Mouse (Mus musculus): ENCODE results near the gene Tnfrsf25.

DNA sequence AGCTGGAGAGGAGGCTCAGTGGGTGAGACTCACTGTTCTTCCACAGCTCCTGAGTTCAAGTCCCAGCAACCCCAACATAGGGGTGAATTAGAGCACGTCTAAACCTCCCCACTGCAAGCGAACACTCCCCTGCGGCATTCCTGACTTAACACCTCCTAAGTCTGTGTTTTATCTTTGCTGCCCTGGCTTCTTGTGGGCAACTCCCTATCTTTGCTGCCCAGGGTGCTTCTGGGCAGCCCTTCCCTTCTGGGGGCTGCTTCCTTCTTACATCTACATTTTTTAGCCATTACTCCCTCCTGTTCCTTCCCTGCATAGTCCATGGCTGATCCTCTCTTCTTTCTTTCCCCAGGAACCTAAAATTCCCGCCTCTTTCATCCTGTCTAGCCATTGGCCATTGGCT, 5.0 kb upstream of the Tnfrsf25 start:
- TF ChIP-seq POLR2A (IDR thresholded peaks at IDR 0.05; ENCODE audit: control insufficient read depth, extremely low read depth, insufficient read depth, low read length, poor library complexity) (no peak), CTCF (IDR thresholded peaks at IDR 0.05; ENCODE audit: borderline replicate concordance, control insufficient read depth, extremely low read depth, insufficient read depth, low read length, poor library complexity) (no peak)
